In genomic region chr13:20365828-20366593, GRCm38 (mm10) we compare ENCODE assay signal across 23 mouse cellular contexts.
DNase-seq lines count a peak whose midpoint lies in the region; ATAC-seq lines count a peak whose summit lies in the region.
"Had no signal": no experiment of that assay in that cellular context is flagged by ENCODE, and none has a peak within 500 bp of the region (broad histone marks: within the 10 kb centered on the region; RNA-seq: fewer than 3 reads in every experiment).

No protein-coding gene starts in this region.

- WGBS in neural tube, embryonic 11.5 days, result 56% methylated on average over 7 of the region's 7 CpGs
- whole genome bisulfite sequencing in intestine, embryonic 16.5 days, result 58% methylated on average over 7 of the region's 7 CpGs

- no peaks in the 10 kb centered on the region for H3K9me3 ChIP-seq in neural tube, embryonic 11.5 days (ENCODE audit: control insufficient read depth, low read length)
- no peaks in the 10 kb centered on the region for H3K9me3 ChIP-seq in intestine, embryonic 16.5 days (ENCODE audit: control insufficient read depth, low read length)
- H3K9me3 ChIP-seq: embryonic facial prominence, embryonic 13.5 days; forebrain, embryonic 15.5 days; intestine, embryonic 15.5 days; liver, embryonic 15.5 days; midbrain, embryonic 12.5 days had no signal

- no peak overlapping the region for H3K27ac ChIP-seq in neural tube, embryonic 11.5 days (ENCODE audit: low read depth, low read length)
- H3K27ac ChIP-seq in intestine, embryonic 16.5 days (ENCODE audit: low read length), result no peak overlapping the region
- H3K27ac ChIP-seq: embryonic facial prominence, embryonic 13.5 days; forebrain, embryonic 15.5 days; intestine, embryonic 15.5 days; kidney, embryonic 15.5 days; left cerebral cortex, adult 2 months; liver, embryonic 15.5 days; macrophage; midbrain, embryonic 12.5 days; stomach, postnatal 0 days had no signal

- 0 out of 2 replicates have a peak, but pooled peaks have one; percentile 20 for ATAC-seq in neural tube, embryonic 11.5 days (ENCODE audit: insufficient read depth, low FRiP score, low TSS enrichment)
- 0 out of 2 replicates have a peak, but pooled peaks have one; percentile 26 for ATAC-seq in megakaryocyte-erythroid progenitor cell, adult 5-6 weeks (replicated peaks; ENCODE audit: low FRiP score, low TSS enrichment, poor library complexity, severe bottlenecking)
- no peak for ATAC-seq in intestine, embryonic 16.5 days
- ATAC-seq: forebrain, embryonic 15.5 days; intestine, embryonic 15.5 days had no signal

- H3K27me3 ChIP-seq in neural tube, embryonic 11.5 days (ENCODE audit: control insufficient read depth, insufficient read depth, low read length), result no peaks in the 10 kb centered on the region
- H3K27me3 ChIP-seq in intestine, embryonic 16.5 days (replicated peaks; ENCODE audit: control insufficient read depth, insufficient read depth, low read length), result no peaks in the 10 kb centered on the region
- H3K27me3 ChIP-seq: embryonic facial prominence, embryonic 13.5 days; forebrain, embryonic 15.5 days; intestine, embryonic 15.5 days; kidney, embryonic 15.5 days; liver, embryonic 15.5 days; midbrain, embryonic 12.5 days had no signal

- H3K4me3 ChIP-seq in neural tube, embryonic 11.5 days (ENCODE audit: low read depth, low read length), result no peak overlapping the region
- H3K4me3 ChIP-seq in intestine, embryonic 16.5 days (ENCODE audit: low read length), result no peak overlapping the region
- H3K4me3 ChIP-seq: embryonic facial prominence, embryonic 13.5 days; forebrain, embryonic 15.5 days; intestine, embryonic 15.5 days; kidney, embryonic 15.5 days; left cerebral cortex, adult 2 months; liver, embryonic 15.5 days; midbrain, embryonic 12.5 days had no signal

- H3K9ac ChIP-seq in neural tube, embryonic 11.5 days (ENCODE audit: low read length), result no peak overlapping the region
- no peak overlapping the region for H3K9ac ChIP-seq in intestine, embryonic 16.5 days (ENCODE audit: low read depth, low read length)
- H3K9ac ChIP-seq: embryonic facial prominence, embryonic 13.5 days; forebrain, embryonic 15.5 days; intestine, embryonic 15.5 days; kidney, embryonic 15.5 days; liver, embryonic 15.5 days; midbrain, embryonic 12.5 days had no signal

- no peak overlapping the region for H3K4me2 ChIP-seq in neural tube, embryonic 11.5 days (ENCODE audit: low read depth)
- no peak overlapping the region for H3K4me2 ChIP-seq in intestine, embryonic 16.5 days (ENCODE audit: low read depth, low read length)
- H3K4me2 ChIP-seq: embryonic facial prominence, embryonic 13.5 days; forebrain, embryonic 15.5 days; heart, embryonic 11.5 days; intestine, embryonic 15.5 days; kidney, embryonic 15.5 days; liver, embryonic 15.5 days; midbrain, embryonic 12.5 days had no signal

- no peaks in the 10 kb centered on the region for H3K36me3 ChIP-seq in neural tube, embryonic 11.5 days (ENCODE audit: control insufficient read depth, insufficient read depth, low read length)
- no peaks in the 10 kb centered on the region for H3K36me3 ChIP-seq in intestine, embryonic 16.5 days (ENCODE audit: control insufficient read depth, insufficient read depth, low read length)
- H3K36me3 ChIP-seq: embryonic facial prominence, embryonic 13.5 days; forebrain, embryonic 15.5 days; intestine, embryonic 15.5 days; kidney, embryonic 15.5 days; liver, embryonic 15.5 days; midbrain, embryonic 12.5 days had no signal

- DNase-seq in embryo, embryonic 10 days (ENCODE audit: low spot score), result peak; percentile 15
- no peak for DNase-seq in embryo, embryonic 9.5 days (ENCODE audit: extremely low spot score)
- DNase-seq in neural tube, embryonic 11.5 days (ENCODE audit: low spot score), result no peak
- no peak for DNase-seq in neural tube, embryonic 10.5 days (ENCODE audit: extremely low spot score, low spot score)
- DNase-seq in retina, postnatal 1 day, result no peak
- no peak for DNase-seq in thymus, postnatal 14 days
- DNase-seq: cerebellum, adult 2 months; cerebellum, postnatal 36 days; heart, postnatal 10 days; kidney, postnatal 4 days; layer of hippocampus, adult 9-11 months had no signal

- H3K4me1 ChIP-seq in neural tube, embryonic 11.5 days (ENCODE audit: control insufficient read depth, insufficient read depth, low read length), result 0 out of 2 replicates have a peak, but pooled peaks cover 3% of the 10 kb centered on the region
- H3K4me1 ChIP-seq in intestine, embryonic 16.5 days (ENCODE audit: control insufficient read depth, insufficient read depth, low read length), result no peaks in the 10 kb centered on the region
- H3K4me1 ChIP-seq: embryonic facial prominence, embryonic 13.5 days; intestine, embryonic 15.5 days; kidney, embryonic 15.5 days; liver, embryonic 15.5 days; midbrain, embryonic 12.5 days had no signal
